Mouse (Mus musculus) forebrain, postnatal 0 days (tissue): ENCODE data around the gene Fbxo41. TPM values are rescaled to one million over a fixed set of nuclear protein-coding genes. Genes with fewer than 3 reads are reported as not detected.

Source experiments
- ATAC-seq: fragments of 200-750 bp; cut with Nextera tagmentation; 2 replicates; pipeline ENCODE4 v1.8.0; 2017; ENCODE audit warnings: mild to moderate bottlenecking, moderate library complexity
- DNase-seq: peaks from one replicate; pipeline ENCODE4 v3.0.0-alpha.2; 2015
- H3K27ac ChIP-seq: fragments of 300-500 bp; sonication (generic); 2 replicates; pipeline ENCODE4 v1.5.1; 2014; ENCODE audit warnings: low read depth, mild to moderate bottlenecking, antibody characterized with exemption, low read length, moderate library complexity, mixed read lengths
- H3K27me3 ChIP-seq: fragments of 300-500 bp; sonication (generic); 2 replicates; pipeline ENCODE4 v1.6.1; 2014; ENCODE audit warnings: mild to moderate bottlenecking, low read length, mixed read lengths; ENCODE audit not compliant: insufficient read depth
- H3K36me3 ChIP-seq: fragments of 300-500 bp; sonication (generic); 2 replicates; pipeline ENCODE4 v1.6.1; 2014; ENCODE audit warnings: mild to moderate bottlenecking, moderate library complexity; ENCODE audit not compliant: insufficient read depth
- H3K4me1 ChIP-seq: fragments of 300-500 bp; sonication (generic); 2 replicates; pipeline ENCODE4 v1.6.1; 2014; ENCODE audit warnings: antibody characterized with exemption; ENCODE audit not compliant: insufficient read depth
- H3K4me2 ChIP-seq: fragments of 300-500 bp; sonication (generic); 2 replicates; pipeline ENCODE4 v1.6.1; 2014; ENCODE audit warnings: low read depth, mild to moderate bottlenecking, moderate library complexity
- H3K4me3 ChIP-seq: fragments of 300-500 bp; sonication (generic); 2 replicates; pipeline ENCODE4 v1.5.1; 2014; ENCODE audit warnings: low read depth, low read length, mixed read lengths
- H3K9ac ChIP-seq: fragments of 300-500 bp; sonication (generic); 2 replicates; pipeline ENCODE4 v1.6.1; 2014; ENCODE audit warnings: mild to moderate bottlenecking
- H3K9me3 ChIP-seq: fragments of 300-500 bp; sonication (generic); 2 replicates; pipeline ENCODE4 v1.6.1; 2016; ENCODE audit warnings: low read length
- CTCF ChIP-seq: sonication (generic); IDR thresholded peaks from 2 replicates; pipeline ENCODE4 v1.5.1; 2016; ENCODE audit warnings: antibody characterized with exemption, control low read depth, low read depth
- WGBS: fragments of 180-500 bp; shearing (Covaris S2); extraction: QIAGEN DNeasy Blood & Tissue Kit; methylation state at CpG from one replicate; pipeline ENCODE4 v1.1.7; 2014; 5-methylcytosine and 5-hydroxymethylcytosine counted together
- polyA plus RNA-seq: library from polyadenylated mRNA; unstranded; fragments of >200 nt; fragmentation: Nextera tagmentation; extraction: Ambion mirVana; gene quantifications from 2 replicates; pipeline ENCODE4 v1.2.1, GENCODE M21; 2015
- total RNA-seq: library from RNA; depleted of rRNA; stranded (reverse); fragments of >200 nt; gene quantifications from 2 replicates; pipeline ENCODE4 v1.2.3, GENCODE M21; 2014

Gene Fbxo41
- total and polyA plus RNA-seq, 2 experiments from 2014 or later = 11.9 to 46.7 TPM

GRCm38 (mm10) chr6:85480685-85481084 is 22.1 kb downstream of the Fbxo41 start:
- no peak for TF ChIP-seq CTCF
- peaks cover 34% of the 10 kb centered on the region for H3K36me3 ChIP-seq
- ATAC-seq (no peak), DNase-seq (no peak)
- H3K4me3 ChIP-seq = no peak overlapping the region
- 74% methylated on average over 16 of the region's 16 CpGs for WGBS
- no peaks in the 10 kb centered on the region for H3K4me1 ChIP-seq
- H3K9me3 ChIP-seq = no peaks in the 10 kb centered on the region
- H3K9ac ChIP-seq = no peak overlapping the region
- no peak overlapping the region for H3K27ac ChIP-seq
- peaks cover 11% of the 10 kb centered on the region; the same call in 1 of the 2 replicates for H3K27me3 ChIP-seq
- H3K4me2 ChIP-seq = no peak overlapping the region

DNA sequence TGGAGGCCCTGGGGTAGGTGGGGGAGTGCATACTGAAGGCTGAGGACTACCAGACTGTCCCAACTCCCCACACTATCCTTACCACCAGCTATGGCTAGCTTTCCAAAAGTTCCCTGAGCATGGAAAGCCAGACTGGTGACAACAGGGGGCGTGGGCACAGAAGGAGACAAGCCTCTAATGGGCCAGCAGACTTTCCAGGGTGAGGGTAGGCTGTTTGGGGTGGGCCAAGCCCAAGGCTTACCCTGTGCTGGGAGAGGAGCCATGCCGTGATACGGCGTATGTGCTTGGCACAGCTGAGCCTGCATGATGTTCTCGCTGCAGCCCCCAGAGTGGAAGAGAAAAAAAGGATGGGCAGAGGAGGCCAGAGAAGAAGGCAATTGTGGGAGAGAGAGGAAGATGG is 22.8 kb downstream of the Fbxo41 start:
- H3K36me3 ChIP-seq = peaks cover 36% of the 10 kb centered on the region
- ATAC-seq = no peak
- H3K4me1 ChIP-seq = no peaks in the 10 kb centered on the region
- H3K4me3 ChIP-seq = no peak overlapping the region
- 68% methylated on average over 5 of the region's 5 CpGs for WGBS
- peaks cover 5% of the 10 kb centered on the region; the same call in 1 of the 2 replicates for H3K27me3 ChIP-seq
- no peaks in the 10 kb centered on the region for H3K9me3 ChIP-seq
- DNase-seq = no peak
- H3K4me2 ChIP-seq = no peak overlapping the region
- no peak overlapping the region for H3K9ac ChIP-seq
- TF ChIP-seq CTCF = no peak
- H3K27ac ChIP-seq = no peak overlapping the region

DNA sequence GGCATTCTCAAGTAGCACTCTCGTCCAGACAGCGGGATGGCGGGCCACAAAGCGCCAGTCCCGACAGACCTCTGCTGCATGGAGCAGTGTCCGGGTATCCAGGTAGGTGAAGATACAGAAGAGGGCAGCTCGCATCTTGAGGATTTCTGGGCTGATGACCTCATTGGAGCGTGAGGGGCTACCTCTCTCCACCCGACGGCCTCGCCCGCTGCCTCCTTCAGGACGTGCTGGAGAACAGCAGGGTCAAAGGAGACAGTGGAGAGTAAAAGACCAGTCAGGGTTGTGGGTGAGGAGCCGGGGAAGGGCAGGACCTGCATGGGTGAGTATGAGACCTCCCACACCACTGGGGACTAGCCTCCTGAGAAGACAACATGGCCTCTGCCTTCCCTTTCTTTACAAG is 24.4 kb downstream of the Fbxo41 start:
- H3K9ac ChIP-seq = no peak overlapping the region
- no peak overlapping the region for H3K4me3 ChIP-seq
- WGBS = 55% methylated on average over 14 of the region's 14 CpGs
- H3K9me3 ChIP-seq = no peaks in the 10 kb centered on the region
- no peak for ATAC-seq
- H3K27ac ChIP-seq = no peak overlapping the region
- H3K4me1 ChIP-seq = no peaks in the 10 kb centered on the region
- no peak overlapping the region for H3K4me2 ChIP-seq
- TF ChIP-seq CTCF = no peak
- H3K36me3 ChIP-seq = peaks cover 38% of the 10 kb centered on the region
- no peaks in the 10 kb centered on the region for H3K27me3 ChIP-seq
- no peak for DNase-seq

DNA sequence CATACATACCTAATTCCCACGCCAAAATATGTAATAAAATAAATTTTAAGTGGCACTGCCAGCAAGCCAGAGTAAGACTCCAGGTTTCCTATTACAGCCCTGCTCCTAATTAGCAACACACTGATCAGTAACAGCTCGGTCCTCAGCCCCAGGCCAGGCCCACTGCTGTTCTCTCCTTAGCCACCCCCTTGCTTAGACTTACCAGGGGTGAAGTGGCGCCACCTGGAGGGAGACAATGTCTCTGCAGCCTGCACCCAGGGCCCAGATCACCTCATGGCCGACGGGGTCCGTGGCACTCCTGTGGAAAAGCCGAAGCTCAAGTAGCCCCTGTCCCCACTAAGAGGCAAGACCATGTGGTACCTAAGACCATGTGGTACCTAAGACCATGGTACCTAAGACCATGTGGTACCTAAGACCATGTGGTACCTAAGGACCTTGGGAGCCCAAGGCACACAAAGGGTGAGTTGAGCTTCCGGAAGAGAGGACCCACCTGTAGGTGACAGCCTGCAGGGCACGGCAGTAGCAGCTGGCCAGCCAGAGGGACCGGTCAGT is 25.4 kb downstream of the Fbxo41 start:
- Histone ChIP-seq H3K27me3 (no peaks in the 10 kb centered on the region), H3K9ac (no peak overlapping the region), H3K4me3 (no peak overlapping the region), H3K36me3 (peaks cover 45% of the 10 kb centered on the region), H3K27ac (no peak overlapping the region), H3K4me2 (no peak overlapping the region), H3K4me1 (no peaks in the 10 kb centered on the region), H3K9me3 (no peaks in the 10 kb centered on the region)
- no peak for DNase-seq
- WGBS = 38% methylated on average over 10 of the region's 10 CpGs
- ATAC-seq = peak; percentile 45
- TF ChIP-seq CTCF = peak; percentile 67

- Histone ChIP-seq H3K4me2 (no peak overlapping the region), H3K9me3 (no peaks in the 10 kb centered on the region), H3K36me3 (peaks cover 44% of the 10 kb centered on the region), H3K27me3 (no peaks in the 10 kb centered on the region), H3K27ac (no peak overlapping the region), H3K9ac (no peak overlapping the region), H3K4me1 (no peaks in the 10 kb centered on the region), H3K4me3 (no peak overlapping the region)
- no peak for ATAC-seq
- no peak for TF ChIP-seq CTCF
- WGBS = 88% methylated on average over 3 of the region's 3 CpGs
- no peak for DNase-seq
These were observed 27.2 kb downstream of the Fbxo41 start for GRCm38 (mm10) chr6:85475581-85475980.

DNA sequence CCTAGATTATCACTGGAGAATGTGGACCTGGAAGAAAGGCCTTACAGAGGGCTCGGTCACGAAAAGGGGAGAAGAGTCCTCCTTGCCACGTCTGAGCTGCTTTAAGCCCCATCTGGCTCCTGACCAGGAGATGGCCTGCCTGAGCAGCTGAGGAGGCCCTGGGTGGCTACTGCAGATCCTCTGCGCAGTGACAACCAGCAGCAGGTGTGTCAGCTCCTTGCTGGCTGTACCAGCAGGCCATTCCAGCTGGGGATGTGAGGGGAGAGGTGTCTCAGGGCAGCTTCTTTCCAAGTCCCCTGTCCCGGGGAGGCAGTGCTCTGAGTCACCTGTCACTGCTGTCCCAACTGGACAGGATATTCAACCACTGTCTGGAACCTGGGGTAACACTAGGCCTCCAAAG is 30.3 kb downstream of the Fbxo41 start:
- DNase-seq = no peak
- no peak overlapping the region for H3K9ac ChIP-seq
- no peak for TF ChIP-seq CTCF

GRCm38 (mm10) chr6:85471962-85472361 is 30.8 kb downstream of the Fbxo41 start:
- TF ChIP-seq CTCF = no peak
- DNase-seq (no peak), ATAC-seq (no peak)
- no peaks in the 10 kb centered on the region for H3K27me3 ChIP-seq
- no peak overlapping the region for H3K4me3 ChIP-seq
- no peak overlapping the region for H3K4me2 ChIP-seq
- H3K36me3 ChIP-seq = peaks cover 58% of the 10 kb centered on the region
- H3K4me1 ChIP-seq = no peaks in the 10 kb centered on the region
- H3K9me3 ChIP-seq = no peaks in the 10 kb centered on the region
- no peak overlapping the region for H3K9ac ChIP-seq
- H3K27ac ChIP-seq = no peak overlapping the region
- WGBS = 56% methylated on average over 8 of the region's 8 CpGs

More for the DNA sequence above, 30.3 kb downstream of the Fbxo41 start:
- H3K4me3 ChIP-seq = no peak overlapping the region
- ATAC-seq = no peak
- H3K36me3 ChIP-seq = peaks cover 53% of the 10 kb centered on the region
- H3K4me2 ChIP-seq = no peak overlapping the region
- WGBS = 59% methylated on average over 5 of the region's 5 CpGs
- no peaks in the 10 kb centered on the region for H3K27me3 ChIP-seq
- H3K27ac ChIP-seq = no peak overlapping the region
- H3K9me3 ChIP-seq = no peaks in the 10 kb centered on the region
- no peaks in the 10 kb centered on the region for H3K4me1 ChIP-seq
